ENCODE assay signal across 8 mouse cellular contexts in the genomic region with DNA sequence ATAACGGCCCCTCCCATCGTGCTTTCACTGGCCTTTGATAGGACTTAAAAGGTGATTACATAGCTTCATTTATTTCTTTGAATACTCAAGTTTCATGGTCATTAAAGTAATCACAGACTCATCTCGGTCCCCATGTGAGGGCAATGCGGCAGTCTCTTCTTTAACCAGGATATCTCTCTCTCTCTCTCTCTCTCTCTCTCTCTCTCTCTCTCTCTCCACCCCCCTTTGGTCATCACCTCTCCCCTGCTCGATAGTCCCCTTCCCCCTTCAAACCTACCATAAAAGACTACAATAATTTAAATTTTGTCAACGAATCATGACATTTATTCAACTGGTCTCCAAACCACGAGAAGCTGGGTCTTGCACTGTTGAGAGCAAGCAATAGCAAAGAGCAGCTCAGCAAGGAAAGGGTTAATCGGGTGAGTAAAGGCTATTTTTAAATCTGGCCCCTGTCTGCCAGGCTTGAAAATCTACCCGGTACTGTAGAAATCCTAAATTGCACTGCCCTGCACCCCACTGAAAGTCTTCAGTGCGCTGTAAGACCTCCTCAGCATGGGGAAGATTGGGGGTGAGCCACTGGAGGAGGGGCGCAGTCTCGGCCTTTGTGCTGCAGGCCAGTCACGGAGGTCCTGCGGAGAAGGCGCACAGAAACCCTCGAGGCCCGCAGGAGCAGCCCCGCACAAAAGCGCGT. TPM values are rescaled to one million over a fixed set of nuclear protein-coding genes. Genes with fewer than 3 reads are reported as not detected.
DNase-seq lines count a peak whose midpoint lies in the region; ATAC-seq lines count a peak whose summit lies in the region.

No protein-coding gene starts in this region.

- H3K4me2 ChIP-seq in forebrain, embryonic 12.5 days, result peak overlapping the region; percentile 54

- ATAC-seq in forebrain, embryonic 12.5 days (ENCODE audit: low FRiP score), result peak; percentile 90
- ATAC-seq in erythroid progenitor cell, adult 5-6 weeks (replicated peaks; ENCODE audit: low FRiP score, poor library complexity, severe bottlenecking), result no peak

- peak; percentile 38 to 53 for DNase-seq in kidney, postnatal 4 days
- no peak for DNase-seq in kidney, adult 9 months
- peak; percentile 15 to 22 for DNase-seq in cerebellum, postnatal 36 days
- peak; percentile 63 for DNase-seq in limb, embryonic 10.5 days (ENCODE audit: low spot score)
- peak; percentile 53 for DNase-seq in right cerebral cortex, postnatal 4 days
- DNase-seq in T-cell, adult 2 months (ENCODE audit: low spot score), result no peak

- no peaks in the 10 kb centered on the region for H3K27me3 ChIP-seq in forebrain, embryonic 12.5 days
- H3K27me3 ChIP-seq in limb, embryonic 10.5 days (ENCODE audit: low read depth, poor library complexity, severe bottlenecking), result peaks cover 6% of the 10 kb centered on the region; the same call in 1 of the 2 replicates

- no peaks in the 10 kb centered on the region; the same call in 1 of the 2 replicates for H3K36me3 ChIP-seq in forebrain, embryonic 12.5 days (replicated peaks)
- no peaks in the 10 kb centered on the region for H3K36me3 ChIP-seq in limb, embryonic 10.5 days

- WGBS in forebrain, embryonic 12.5 days, result 8% methylated on average over 20 of the region's 20 CpGs
- WGBS in limb, embryonic 10.5 days, result 13% methylated on average over 20 of the region's 20 CpGs

- peak overlapping the region; percentile 45 for H3K9ac ChIP-seq in forebrain, embryonic 12.5 days

- peak overlapping the region; percentile 28 for H3K4me3 ChIP-seq in forebrain, embryonic 12.5 days (replicated peaks)
- peak overlapping the region; percentile 44 for H3K4me3 ChIP-seq in limb, embryonic 10.5 days

- H3K9me3 ChIP-seq in forebrain, embryonic 12.5 days, result no peaks in the 10 kb centered on the region
- no peaks in the 10 kb centered on the region for H3K9me3 ChIP-seq in limb, embryonic 10.5 days (replicated peaks)

- H3K4me1 ChIP-seq in forebrain, embryonic 12.5 days, result peaks cover 13% of the 10 kb centered on the region
- peaks cover 11% of the 10 kb centered on the region for H3K4me1 ChIP-seq in limb, embryonic 10.5 days

- peak overlapping the region; percentile 68 for H3K27ac ChIP-seq in forebrain, embryonic 12.5 days
- H3K27ac ChIP-seq in limb, embryonic 10.5 days, result peak overlapping the region; percentile 82

RNA-seq across cellular contexts. Expression of a gene that starts 41.6 kb away (rescaled TPM):
- 75.5 and 77.0 TPM in 2 replicates for polyA plus RNA-seq in forebrain, embryonic 12.5 days (2016; fragmentation: Nextera tagmentation; extraction: Ambion mirVana)
- 0.09 and 0.20 TPM in 2 replicates for polyA plus RNA-seq in limb, embryonic 10.5 days (2016; fragmentation: Nextera tagmentation; extraction: Ambion mirVana)
- total RNA-seq in erythroid progenitor cell, adult 5-6 weeks (2015; ENCODE audit: low replicate concordance), result not detected in 2 replicates
- total RNA-seq in erythroid progenitor cell, adult 5-6 weeks (2017; ENCODE audit: low replicate concordance), result not detected in 2 replicates

Comparison
In these comparisons a context has a peak if more than half of its experiments do, and no peak if none do; other contexts are left out.
1. DNase-seq: peak in kidney, postnatal 4 days (2 of 2), cerebellum, postnatal 36 days (2 of 2), limb, embryonic 10.5 days (single experiment) and right cerebral cortex, postnatal 4 days (single experiment); none in kidney, adult 9 months (single experiment) and T-cell, adult 2 months (single experiment).
2. RNA of a gene that starts 41.6 kb away (polyA plus RNA-seq): 75.5 to 77.0 TPM in forebrain, embryonic 12.5 days; 0.09 to 0.20 TPM in limb, embryonic 10.5 days; every median in the first group is over 10 times any median in the second.